Mouse (Mus musculus): ENCODE data around the gene D230025D16Rik.
A peak's percentile ranks its signal among the peaks of the same experiment; 100 is the strongest.

DNA sequence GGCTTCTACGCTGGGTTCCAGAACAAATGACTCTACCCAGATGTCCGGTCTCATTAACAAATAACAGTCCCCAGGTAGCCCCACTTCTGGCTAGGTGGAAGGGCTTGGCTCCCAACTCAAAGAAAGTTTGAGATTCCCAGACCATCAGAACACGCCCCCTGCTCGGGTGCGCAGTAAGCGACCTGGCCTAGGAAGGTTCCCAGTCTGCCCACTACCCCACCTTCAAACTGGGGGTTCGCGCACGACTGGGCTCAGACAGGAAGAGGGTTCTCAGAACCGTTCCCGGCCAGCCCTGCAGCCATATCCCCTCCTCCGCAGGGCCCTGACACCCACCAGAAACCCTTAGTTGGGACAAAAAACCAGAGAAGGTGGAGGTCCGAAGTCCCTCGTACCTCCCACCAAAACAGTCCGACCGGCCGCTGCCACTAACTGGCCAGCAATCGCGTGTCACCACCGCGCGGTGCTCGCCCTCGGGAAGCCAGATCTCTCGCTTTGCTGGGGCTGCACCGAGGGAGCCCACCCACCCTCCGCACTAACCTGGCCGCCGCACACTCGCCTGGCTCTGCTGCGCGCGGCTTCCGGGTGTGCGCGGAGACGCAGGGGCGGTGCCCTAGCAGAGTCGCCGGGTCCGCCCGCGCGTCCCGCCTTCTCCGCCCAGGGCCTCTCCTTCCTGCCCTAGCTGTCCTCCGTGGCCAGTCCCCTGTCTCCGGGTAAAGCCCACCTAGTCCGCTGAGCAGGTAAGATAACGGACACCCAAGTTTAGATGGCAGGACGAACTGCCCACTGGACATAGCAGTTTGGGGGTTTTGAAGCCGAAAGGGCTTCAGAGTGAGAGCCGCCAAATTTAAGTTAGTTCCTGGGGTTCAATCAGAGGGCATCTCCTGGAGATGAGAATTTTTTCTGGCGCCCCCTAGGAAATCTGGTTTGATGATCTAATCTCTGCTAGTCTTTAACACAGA lies 39.4 kb downstream of the D230025D16Rik start, which contains the start of the genes Tradd and Fbxl8:
- no peak for TF ChIP-seq CTCF (IDR thresholded peaks at IDR 0.05; ENCODE audit: insufficient read depth, low read depth, low read length)
- peak; percentile 29; the same call in 1 of the 2 replicates for TF ChIP-seq POLR2A (IDR thresholded peaks at IDR 0.05; ENCODE audit: insufficient read depth, low read depth, low read length)
